ENCODE assay signal across 8 mouse cellular contexts in the genomic region with DNA sequence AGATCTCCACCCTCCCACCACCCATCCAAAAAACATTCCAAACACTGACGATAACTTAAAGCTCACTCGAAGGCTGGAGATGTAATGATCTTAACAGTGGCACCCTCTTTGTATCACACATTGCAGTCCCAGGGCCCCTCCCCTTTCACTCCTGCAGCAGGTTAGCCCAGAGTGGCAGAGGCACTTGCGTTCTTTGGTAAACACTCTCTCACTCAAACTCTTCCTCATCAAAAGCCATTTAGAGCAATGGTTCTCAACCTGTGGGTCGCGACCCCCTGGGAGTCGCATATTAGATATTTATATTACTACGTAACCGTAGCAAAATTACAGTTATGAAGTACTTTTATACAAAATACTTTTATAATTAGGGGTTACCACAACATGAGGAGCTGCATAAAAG. TPM values are rescaled to one million over a fixed set of nuclear protein-coding genes. Genes with fewer than 3 reads are reported as not detected.
DNase-seq lines count a peak whose midpoint lies in the region; ATAC-seq and TF ChIP-seq lines count a peak whose summit lies in the region.

No protein-coding gene starts in this region.

- whole genome bisulfite sequencing in heart, adult 2 months = 36% methylated on average over 8 of the region's 8 CpGs
- WGBS in forebrain, embryonic 11.5 days = 51% methylated on average over 8 of the region's 8 CpGs
- 33% methylated on average over 8 of the region's 8 CpGs for WGBS in limb, embryonic 15.5 days

- H3K27ac ChIP-seq in heart, adult 2 months = no peak overlapping the region
- H3K27ac ChIP-seq in forebrain, embryonic 11.5 days (ENCODE audit: low read depth, low read length) = no peak overlapping the region
- no peak overlapping the region for H3K27ac ChIP-seq in limb, embryonic 15.5 days

- H3K4me3 ChIP-seq in heart, adult 2 months = peak overlapping the region; percentile 96
- peak overlapping the region; percentile 97 for H3K4me3 ChIP-seq in E14TG2a.4 (replicated peaks; ENCODE audit: low read length)
- H3K4me3 ChIP-seq in forebrain, embryonic 11.5 days (ENCODE audit: low read depth, low read length) = peak overlapping the region; percentile 80
- peak overlapping the region; percentile 70 for H3K4me3 ChIP-seq in limb, embryonic 15.5 days
- peak overlapping the region; percentile 96 for H3K4me3 ChIP-seq in myocyte

- TF ChIP-seq POLR2A in heart, adult 2 months (IDR thresholded peaks at IDR 0.05; ENCODE audit: insufficient read depth, low read depth, low read length) = no peak
- TF ChIP-seq POLR2A in myocyte (IDR thresholded peaks at IDR 0.05; ENCODE audit: insufficient read length, low read depth) = no peak

- H3K27me3 ChIP-seq in heart, adult 2 months (ENCODE audit: control insufficient read depth, insufficient read depth, low read length) = no peaks in the 10 kb centered on the region
- H3K27me3 ChIP-seq in E14TG2a.4 (ENCODE audit: insufficient read depth, low read length) = no peaks in the 10 kb centered on the region
- H3K27me3 ChIP-seq in forebrain, embryonic 11.5 days (ENCODE audit: control insufficient read depth, insufficient read depth, low read length) = no peaks in the 10 kb centered on the region
- H3K27me3 ChIP-seq in limb, embryonic 15.5 days = no peaks in the 10 kb centered on the region
- no peaks in the 10 kb centered on the region for H3K27me3 ChIP-seq in myocyte (ENCODE audit: control insufficient read depth, insufficient read depth, insufficient read length)

- peak overlapping the region; percentile 87 for H3ac ChIP-seq in myocyte (ENCODE audit: control insufficient read depth, insufficient read length)

- peaks cover 3% of the 10 kb centered on the region; the same call in 1 of the 2 replicates for H3K36me3 ChIP-seq in heart, adult 2 months (ENCODE audit: control insufficient read depth, insufficient read depth, low read length)
- H3K36me3 ChIP-seq in E14TG2a.4 (ENCODE audit: insufficient read depth, low read length) (no peaks in the 10 kb centered on the region), myocyte (ENCODE audit: control insufficient read depth, insufficient read depth) (no peaks in the 10 kb centered on the region)
- H3K36me3 ChIP-seq in forebrain, embryonic 11.5 days (ENCODE audit: control insufficient read depth, insufficient read depth, low read length) = no peaks in the 10 kb centered on the region
- H3K36me3 ChIP-seq in limb, embryonic 15.5 days = no peaks in the 10 kb centered on the region

- peak overlapping the region; percentile 79; the same call in 1 of the 2 replicates for H3K9ac ChIP-seq in heart, adult 2 months (ENCODE audit: low read depth, low read length)
- H3K9ac ChIP-seq in forebrain, embryonic 11.5 days (ENCODE audit: low read length) = peak overlapping the region; percentile 81
- no peak overlapping the region for H3K9ac ChIP-seq in limb, embryonic 15.5 days

- intact Hi-C loops in heart, adult 2 months (cut with DNase I) = no loop called here
- intact Hi-C loops in heart, postnatal 10 days (cut with DNase I) = no loop called here

- TF ChIP-seq EP300 in heart, adult 2 months (IDR thresholded peaks at IDR 0.05; ENCODE audit: insufficient read depth, low read depth, low read length) = no peak

- H3K9me3 ChIP-seq in E14TG2a.4 (ENCODE audit: low read length) = no peaks in the 10 kb centered on the region
- no peaks in the 10 kb centered on the region for H3K9me3 ChIP-seq in forebrain, embryonic 11.5 days (ENCODE audit: control insufficient read depth, low read length)
- H3K9me3 ChIP-seq in limb, embryonic 15.5 days = no peaks in the 10 kb centered on the region

- H3K4me1 ChIP-seq in heart, adult 2 months (ENCODE audit: control insufficient read depth, insufficient read depth, low read length) = peaks cover 1% of the 10 kb centered on the region; the same call in 1 of the 2 replicates
- H3K4me1 ChIP-seq in E14TG2a.4 (replicated peaks; ENCODE audit: low read depth, low read length) = peaks cover 53% of the 10 kb centered on the region
- no peaks in the 10 kb centered on the region; the same call in 1 of the 2 replicates for H3K4me1 ChIP-seq in forebrain, embryonic 11.5 days (replicated peaks; ENCODE audit: control insufficient read depth, insufficient read depth, low read length)
- peaks cover 8% of the 10 kb centered on the region for H3K4me1 ChIP-seq in limb, embryonic 15.5 days

- peak overlapping the region; percentile 91 for H3K4me2 ChIP-seq in forebrain, embryonic 11.5 days (ENCODE audit: low read depth, low read length, severe bottlenecking)
- H3K4me2 ChIP-seq in limb, embryonic 15.5 days = peak overlapping the region; percentile 71
- H3K4me2 ChIP-seq in myocyte (ENCODE audit: low read depth) = peak overlapping the region; percentile 89

- H3K79me2 ChIP-seq in heart, adult 2 months (replicated peaks; ENCODE audit: control insufficient read depth, insufficient read depth, low read length) = no peaks in the 10 kb centered on the region
- H3K79me2 ChIP-seq in myocyte (ENCODE audit: control insufficient read depth, insufficient read depth) = peaks cover 29% of the 10 kb centered on the region

- DNase-seq in heart, adult 2 months = no peak
- DNase-seq in heart, postnatal 10 days = no peak
- DNase-seq in forebrain, embryonic 11.5 days (ENCODE audit: low spot score) = no peak
- DNase-seq in right cerebral cortex, postnatal 14 days = no peak
- DNase-seq in frontal cortex, adult 2 months (ENCODE audit: extremely low spot score in 1 of 2, low spot score in 1 of 2) = no peak

- no peak for ATAC-seq in forebrain, embryonic 11.5 days (replicated peaks; ENCODE audit: low FRiP score)
- no peak for ATAC-seq in limb, embryonic 15.5 days (ENCODE audit: insufficient number of reproducible peaks, low FRiP score, low TSS enrichment, low read depth)

- no peak for TF ChIP-seq CTCF in heart, adult 2 months (IDR thresholded peaks at IDR 0.05)
- no peak for TF ChIP-seq CTCF in E14TG2a.4 (conservative IDR thresholded peaks at IDR 0.05; ENCODE audit: low read length)

TF ChIP-seq in myocyte, 11 proteins besides CTCF, POLR2A, EP300 and RAD21:
- no peak for TF ChIP-seq POLR2AphosphoS2 (IDR thresholded peaks at IDR 0.05; ENCODE audit: insufficient read length, low read depth)
- TF ChIP-seq TCF12 (IDR thresholded peaks at IDR 0.05; ENCODE audit: insufficient read depth, poor library complexity, severe bottlenecking) = no peak
- TF ChIP-seq MAX (IDR thresholded peaks at IDR 0.05; ENCODE audit: low read depth) = no peak
- TF ChIP-seq SRF (IDR thresholded peaks at IDR 0.05; ENCODE audit: control insufficient read depth, insufficient read length, low read depth) = no peak
- TF ChIP-seq TCF3 (IDR thresholded peaks at IDR 0.05; ENCODE audit: insufficient read length, low read depth) = no peak
- TF ChIP-seq USF1 (IDR thresholded peaks at IDR 0.05; ENCODE audit: low read depth) = no peak
- no peak for TF ChIP-seq MYOD1 (IDR thresholded peaks at IDR 0.05; ENCODE audit: control insufficient read depth in 1 of 3, insufficient read length in 2 of 3, low read depth in 2 of 3)
- no peak for TF ChIP-seq E2F4 (IDR thresholded peaks at IDR 0.05; ENCODE audit: insufficient read depth)
- TF ChIP-seq MYOG (IDR thresholded peaks at IDR 0.05; ENCODE audit: control insufficient read depth in 1 of 3, insufficient read depth in 1 of 3, insufficient read length in 2 of 3, low read depth in 2 of 3) = no peak

RNA-seq across cellular contexts. Expression of gene Mindy3, which starts 1.1 kb away (rescaled TPM):
- 10 to 100 TPM; 15.4 to 17.0 TPM for total RNA-seq in heart, adult 2 months (2021)
- 12.3 and 16.4 TPM in 2 replicates for polyA plus RNA-seq in heart, adult 2 months (2012; rRNA removed)
- 10 to 100 TPM; 27.7 to 30.4 TPM for total RNA-seq in heart, postnatal 10 days (2021)
- polyA plus RNA-seq in forebrain, embryonic 11.5 days (2014; fragmentation: Nextera tagmentation; extraction: Ambion mirVana) = 38.1 and 40.5 TPM in 2 replicates
- 32.2 and 33.7 TPM in 2 replicates for polyA plus RNA-seq in limb, embryonic 15.5 days (2015; fragmentation: Nextera tagmentation; extraction: Ambion mirVana)
- polyA plus RNA-seq in myocyte (2012; fragmentation: generic; extraction: Trizol) = 19.1 TPM
- 42.8 and 50.9 TPM in 2 replicates for polyA plus RNA-seq in frontal cortex, adult 2 months (2012; rRNA removed)
